Mouse (Mus musculus) liver, embryonic 14.5 days (tissue): Measurements from ENCODE around the gene Mrpl54. TPM values are rescaled to one million over a fixed set of nuclear protein-coding genes. Genes with fewer than 3 reads are reported as not detected.

Source experiments
- ATAC-seq: fragments of 200-750 bp; cut with Nextera tagmentation; 2 replicates; pipeline ENCODE4 v1.8.0; 2017; ENCODE audit warnings: moderate number of reproducible peaks, mild to moderate bottlenecking, moderate library complexity; ENCODE audit not compliant: insufficient read depth
- DNase-seq, 3 experiments: peaks; one replicate each; pipeline ENCODE4 v3.0.0-alpha.2; 2012 to 2013; ENCODE audit warnings: low read depth in 3 of 3, low spot score in 3 of 3
- H3K27ac ChIP-seq: fragments of 300-500 bp; sonication (generic); 2 replicates; pipeline ENCODE4 v1.5.1; 2014; ENCODE audit warnings: moderate library complexity, mild to moderate bottlenecking, control low read depth, inconsistent platforms
- H3K27me3 ChIP-seq: fragments of 300-500 bp; sonication (generic); 2 replicates; pipeline ENCODE4 v1.6.1; 2014; ENCODE audit warnings: mild to moderate bottlenecking, low read length, moderate library complexity; ENCODE audit not compliant: control insufficient read depth, insufficient read depth
- H3K36me3 ChIP-seq: fragments of 300-500 bp; sonication (generic); replicated peaks from 2 replicates; pipeline ENCODE4 v1.6.1; 2014; ENCODE audit warnings: low read depth; ENCODE audit not compliant: control insufficient read depth, insufficient read depth
- H3K4me1 ChIP-seq, 2 experiments: fragments of 200-500 bp in 1 of 2; fragments of 300-500 bp in 1 of 2; sonication (generic) in 1 of 2; replicated peaks; 2 replicates each; pipeline ENCODE4 v1.6.1; 2012 to 2014; ENCODE audit warnings: antibody characterized with exemption in 1 of 2, inconsistent platforms in 1 of 2, low read length in 1 of 2; ENCODE audit not compliant: control insufficient read depth in 2 of 2, insufficient read depth in 2 of 2
- H3K4me2 ChIP-seq: fragments of 300-500 bp; sonication (generic); 2 replicates; pipeline ENCODE4 v1.6.1; 2014; ENCODE audit warnings: low read depth, mild to moderate bottlenecking, control low read depth, moderate library complexity
- H3K4me3 ChIP-seq, 2 experiments: fragments of 200-500 bp in 1 of 2; fragments of 300-500 bp in 1 of 2; sonication (generic) in 1 of 2; 2 replicates each; pipeline ENCODE4 v1.5.1; 2012 to 2014; ENCODE audit warnings: low read depth in 2 of 2, low read length in 2 of 2, mild to moderate bottlenecking in 2 of 2, control low read depth in 1 of 2, inconsistent platforms in 1 of 2, moderate library complexity in 1 of 2; ENCODE audit not compliant: insufficient read depth in 1 of 2
- H3K9ac ChIP-seq: fragments of 300-500 bp; sonication (generic); replicated peaks from 2 replicates; pipeline ENCODE4 v1.6.1; 2014; ENCODE audit warnings: mild to moderate bottlenecking, control low read depth, moderate library complexity
- H3K9me3 ChIP-seq: fragments of 300-500 bp; sonication (generic); 2 replicates; pipeline ENCODE4 v1.6.1; 2016; ENCODE audit warnings: low read length, mixed read lengths; ENCODE audit not compliant: control insufficient read depth
- CTCF ChIP-seq: IDR thresholded peaks from 2 replicates; pipeline ENCODE4 v1.5.1; 2016; ENCODE audit warnings: antibody characterized with exemption, low read depth, control low read depth
- EP300 ChIP-seq: IDR thresholded peaks from 2 replicates; pipeline ENCODE4 v1.6.1; 2016; ENCODE audit warnings: antibody characterized with exemption, low read depth
- WGBS: fragments of 180-500 bp; shearing (Covaris S2); extraction: QIAGEN DNeasy Blood & Tissue Kit; methylation state at CpG from one replicate; pipeline ENCODE4 v1.1.7; 2014; ENCODE audit not compliant: insufficient replicate concordance; 5-methylcytosine and 5-hydroxymethylcytosine counted together
- polyA plus RNA-seq, 2 experiments: library from polyadenylated mRNA; depleted of rRNA in 1 of 2; stranded (reverse) in 1 of 2; unstranded in 1 of 2; fragments of >200 nt; fragmentation: Nextera tagmentation in 1 of 2; extraction: Ambion mirVana in 1 of 2; gene quantifications; 2 replicates each; pipeline versions ENCODE4 v1.2.1 to v1.2.3; 2012 to 2014

Gene Mrpl54
- polyA plus RNA-seq, 2 experiments = 49.9 to 113 TPM

DNA sequence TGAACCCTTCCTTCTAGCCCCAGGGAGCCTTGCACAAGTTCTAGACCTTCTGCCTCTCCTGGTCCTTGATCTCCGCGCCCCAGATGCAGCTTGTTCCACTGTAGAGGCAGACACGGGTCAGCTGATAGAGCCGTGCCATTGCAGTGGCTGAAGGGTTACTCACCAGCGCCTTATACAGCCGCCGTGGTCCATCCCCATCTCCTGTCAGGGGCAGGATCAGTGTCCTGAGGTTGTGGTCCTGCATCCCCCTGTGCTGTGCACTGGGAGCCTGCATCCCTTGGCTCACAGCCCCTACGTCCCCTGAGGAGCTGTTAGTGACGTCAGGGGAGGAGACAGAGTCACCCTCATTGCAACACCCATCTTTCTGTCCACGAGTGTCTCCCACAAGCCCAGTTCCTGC is 36.5 kb upstream of the Mrpl54 start:
- no peak for ATAC-seq
- H3K9ac ChIP-seq = peak overlapping the region; percentile 35

DNA sequence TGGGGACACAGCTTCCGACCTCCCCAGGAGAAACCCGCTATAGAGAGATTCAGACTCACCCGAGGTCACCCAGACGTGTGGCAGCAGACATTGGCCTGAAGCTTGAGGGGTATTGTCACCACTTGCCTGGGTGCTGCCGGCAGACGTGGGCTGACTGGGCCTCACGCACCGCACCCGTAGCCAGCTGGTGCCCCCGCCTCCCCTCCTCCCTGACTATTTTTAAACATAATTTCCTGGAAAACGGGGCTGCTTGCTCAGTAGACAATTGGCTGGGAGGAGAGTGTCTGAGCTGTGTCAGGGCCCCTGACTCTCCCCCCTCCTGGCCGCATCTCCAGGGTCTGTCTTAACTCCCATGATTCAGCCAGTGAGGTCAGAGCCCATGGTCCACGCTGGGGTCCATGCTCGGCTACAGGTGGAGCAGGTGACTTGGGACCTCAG is 36.1 kb upstream of the Mrpl54 start:
- Histone ChIP-seq H3K27ac (no peak overlapping the region), H3K9ac (peak overlapping the region; percentile 35), H3K4me1 (peaks cover 19 to 47% of the 10 kb centered on the region in 2 experiments), H3K9me3 (no peaks in the 10 kb centered on the region), H3K4me3 (no peak overlapping the region), H3K36me3 (peaks cover 6% of the 10 kb centered on the region; the same call in 1 of the 2 replicates), H3K27me3 (no peaks in the 10 kb centered on the region), H3K4me2 (peak overlapping the region; percentile 52)
- ATAC-seq (peak; percentile 43; the same call in 1 of the 2 replicates), DNase-seq (no peak)
- 13% methylated on average over 14 of the region's 14 CpGs for WGBS
- TF ChIP-seq EP300 (no peak), CTCF (no peak)

More for the DNA sequence above, 36.5 kb upstream of the Mrpl54 start:
- Histone ChIP-seq H3K27me3 (no peaks in the 10 kb centered on the region), H3K36me3 (peaks cover 6% of the 10 kb centered on the region; the same call in 1 of the 2 replicates), H3K4me3 (no peak overlapping the region), H3K4me2 (peak overlapping the region; percentile 52), H3K9me3 (no peaks in the 10 kb centered on the region), H3K27ac (no peak overlapping the region), H3K4me1 (peaks cover 19 to 45% of the 10 kb centered on the region in 2 experiments)
- WGBS = 37% methylated on average over 10 of the region's 10 CpGs
- TF ChIP-seq CTCF (no peak), EP300 (no peak)
- DNase-seq = no peak

DNA sequence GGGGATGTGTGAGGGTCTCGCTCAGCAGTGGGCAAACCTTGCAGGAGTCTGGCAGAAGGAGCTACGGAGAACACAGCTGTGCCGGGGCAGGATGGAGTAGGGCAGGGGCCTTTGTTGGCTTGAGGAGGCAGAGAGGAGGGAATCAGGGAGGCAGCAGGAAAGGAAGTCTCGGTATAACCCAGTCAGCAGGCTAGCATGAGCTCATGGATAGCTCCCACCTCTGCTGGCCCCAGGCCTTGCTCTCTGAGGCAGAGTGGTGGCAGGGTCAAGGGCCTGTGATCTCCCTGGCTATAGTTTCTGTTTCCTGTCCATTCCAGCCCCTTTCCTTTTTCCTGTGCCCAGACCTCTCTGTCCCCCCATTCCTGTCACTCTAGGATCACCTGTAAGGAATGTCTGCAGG is 35.6 kb upstream of the Mrpl54 start:
- ATAC-seq (no peak), DNase-seq (no peak)
- Histone ChIP-seq H3K27me3 (no peaks in the 10 kb centered on the region), H3K9ac (no peak overlapping the region; the same call in 1 of the 2 replicates), H3K4me3 (no peak overlapping the region), H3K4me1 (peaks cover 19 to 48% of the 10 kb centered on the region in 2 experiments), H3K36me3 (peaks cover under 1% of the 10 kb centered on the region; the same call in 1 of the 2 replicates), H3K4me2 (peak overlapping the region; percentile 52), H3K27ac (no peak overlapping the region), H3K9me3 (no peaks in the 10 kb centered on the region)
- no peak for TF ChIP-seq EP300
- TF ChIP-seq CTCF = no peak
- WGBS = 57% methylated on average over 4 of the region's 4 CpGs

DNA sequence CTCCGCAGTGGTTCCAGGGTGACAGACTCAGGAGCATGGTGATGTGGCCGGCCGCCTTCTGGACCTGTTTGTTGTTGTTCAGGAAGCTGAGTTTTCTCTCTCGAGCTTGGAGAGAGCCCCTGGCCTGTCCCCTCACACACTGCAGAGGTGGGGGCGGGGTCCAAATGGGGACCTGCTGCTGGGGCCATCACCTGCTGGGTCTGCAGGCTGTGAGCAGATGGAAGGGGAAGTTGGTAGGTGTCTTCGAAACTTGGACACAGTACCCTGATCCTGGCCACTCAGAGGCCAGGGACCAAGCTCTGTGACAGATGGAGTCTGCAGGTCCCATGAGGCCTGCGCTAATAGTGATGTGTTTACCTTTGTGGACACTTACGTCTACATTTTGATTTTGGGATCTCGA is 34.6 kb upstream of the Mrpl54 start:
- no peaks in the 10 kb centered on the region for H3K36me3 ChIP-seq
- H3K27me3 ChIP-seq = no peaks in the 10 kb centered on the region
- no peak for TF ChIP-seq EP300
- TF ChIP-seq CTCF = no peak
- H3K9me3 ChIP-seq = no peaks in the 10 kb centered on the region
- H3K9ac ChIP-seq = no peak overlapping the region
- H3K4me1 ChIP-seq = peaks cover 19 to 49% of the 10 kb centered on the region in 2 experiments
- no peak for DNase-seq
- 74% methylated on average over 9 of the region's 9 CpGs for WGBS
- no peak for ATAC-seq
- no peak overlapping the region for H3K4me2 ChIP-seq
- H3K27ac ChIP-seq = no peak overlapping the region
- no peak overlapping the region for H3K4me3 ChIP-seq

DNA sequence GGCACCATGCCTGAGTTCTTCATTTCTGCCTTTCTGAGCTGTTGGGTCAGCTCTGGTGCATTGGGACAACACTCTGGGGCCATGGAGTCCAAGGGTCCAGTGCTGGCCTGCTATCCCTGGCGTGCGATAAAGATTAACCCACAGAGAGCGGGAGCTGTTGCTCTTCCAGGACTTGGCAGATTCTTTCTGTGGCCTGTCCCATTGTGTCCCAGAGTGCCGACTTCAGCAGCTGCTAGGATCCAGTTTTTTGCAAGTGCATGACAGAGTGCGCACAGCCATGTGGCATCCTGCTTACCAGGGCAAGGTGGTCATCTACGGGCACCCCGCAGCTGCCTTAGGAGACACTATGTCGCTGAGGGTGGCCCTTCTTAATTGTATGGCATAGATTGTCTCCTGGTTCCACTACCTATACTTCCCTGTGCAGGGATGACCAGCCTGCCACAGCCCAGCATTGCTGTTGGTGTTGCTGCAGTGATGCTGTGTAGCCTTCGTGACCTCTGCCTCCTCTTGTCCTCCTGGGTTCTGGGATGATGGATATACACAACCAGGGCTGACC is 33.7 kb upstream of the Mrpl54 start:
- H3K27ac ChIP-seq = peak overlapping the region; percentile 4
- peaks cover 19 to 50% of the 10 kb centered on the region in 2 experiments for H3K4me1 ChIP-seq
- no peaks in the 10 kb centered on the region for H3K36me3 ChIP-seq
- peak; percentile 22; the same call in 1 of the 2 replicates for ATAC-seq
- no peaks in the 10 kb centered on the region for H3K9me3 ChIP-seq
- no peak overlapping the region for H3K4me3 ChIP-seq
- no peak for DNase-seq
- TF ChIP-seq CTCF = no peak
- no peak for TF ChIP-seq EP300
- H3K4me2 ChIP-seq = peak overlapping the region; percentile 28; the same call in 1 of the 2 replicates
- no peaks in the 10 kb centered on the region for H3K27me3 ChIP-seq
- 76% methylated on average over 9 of the region's 9 CpGs for WGBS
- H3K9ac ChIP-seq = no peak overlapping the region; the same call in 1 of the 2 replicates
